Comparison of ENCODE assay signal across 8 mouse cellular contexts in the genomic region with DNA sequence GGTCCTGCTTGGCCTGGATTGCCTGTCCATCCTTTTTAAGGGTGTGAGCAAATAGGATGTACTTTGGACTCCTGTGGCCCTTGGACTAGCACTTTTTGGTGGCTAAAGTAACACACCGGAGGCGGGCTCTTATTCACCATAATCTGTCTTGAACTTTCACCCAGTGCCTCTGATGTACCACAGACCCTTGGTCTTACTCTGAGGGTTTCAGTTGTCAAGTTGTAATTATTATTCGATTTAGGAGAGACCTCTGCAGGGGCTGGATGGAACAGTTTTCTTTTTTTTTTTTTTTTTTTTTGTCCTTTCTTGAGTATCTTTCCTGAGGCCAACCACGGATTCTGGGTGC. TPM values are rescaled to one million over a fixed set of nuclear protein-coding genes. Genes with fewer than 3 reads are reported as not detected.
A peak's percentile ranks its signal among the peaks of the same experiment; 100 is the strongest.
DNase-seq lines count a peak whose midpoint lies in the region; ATAC-seq and TF ChIP-seq lines count a peak whose summit lies in the region.

No protein-coding gene starts in this region.

- 33% methylated on average over 4 of the region's 4 CpGs for WGBS in heart, embryonic 13.5 days
- WGBS in bone marrow, adult 2 months, result 0% methylated on average over 4 of the region's 4 CpGs
- 0% methylated on average over 3 of the region's 4 CpGs for WGBS in macrophage (ENCODE audit: missing documents)

- H3K27me3 ChIP-seq in heart, embryonic 13.5 days (replicated peaks), result no peaks in the 10 kb centered on the region

- intact Hi-C loops in heart, postnatal 10 days (cut with DNase I), result loop anchor here (2.0 to 5.0 kb wide), 2 partner anchors 34 to 69 kb away; a partner anchor contains a TSS

- DNase-seq in heart, postnatal 10 days, result no peak
- DNase-seq in hindlimb bud, embryonic 11.5 days (ENCODE audit: extremely low spot score, low read depth, low spot score), result peak; percentile 20
- DNase-seq in right cerebral cortex, adult 18-20 months, result no peak
- no peak for DNase-seq in urinary bladder, postnatal 36 days (ENCODE audit: low spot score in 2 of 2)
- no peak for DNase-seq in spleen, postnatal 4 days (ENCODE audit: low spot score in 2 of 2)

- peak overlapping the region; percentile 77 for H3K4me2 ChIP-seq in heart, embryonic 13.5 days

- no peak for TF ChIP-seq CTCF in bone marrow, adult 2 months (IDR thresholded peaks at IDR 0.05; ENCODE audit: control insufficient read depth, insufficient read depth, low read length)

- no peak for ATAC-seq in heart, embryonic 13.5 days (ENCODE audit: extremely low read depth, insufficient number of reproducible peaks, low FRiP score, low TSS enrichment)

- H3K4me3 ChIP-seq in heart, embryonic 13.5 days, result peak overlapping the region; percentile 76
- H3K4me3 ChIP-seq in bone marrow, adult 2 months (replicated peaks; ENCODE audit: control insufficient read depth, low read depth, low read length), result peak overlapping the region; percentile 75
- peak overlapping the region; percentile 73 for H3K4me3 ChIP-seq in macrophage (ENCODE audit: inconsistent target)

- H3K27ac ChIP-seq in heart, embryonic 13.5 days (replicated peaks), result peak overlapping the region; percentile 78
- peak overlapping the region; percentile 53 for H3K27ac ChIP-seq in bone marrow, adult 2 months (ENCODE audit: control insufficient read depth, insufficient read depth, low read depth, low read length, poor library complexity)
- peak overlapping the region; percentile 73 for H3K27ac ChIP-seq in macrophage

- H3K9me3 ChIP-seq in heart, embryonic 13.5 days, result no peaks in the 10 kb centered on the region

- no peaks in the 10 kb centered on the region for H3K36me3 ChIP-seq in heart, embryonic 13.5 days
- H3K36me3 ChIP-seq in macrophage (ENCODE audit: inconsistent target), result no peaks in the 10 kb centered on the region

- peaks cover 32% of the 10 kb centered on the region for H3K4me1 ChIP-seq in heart, embryonic 13.5 days
- peaks cover 2% of the 10 kb centered on the region; the same call in 1 of the 2 replicates for H3K4me1 ChIP-seq in bone marrow, adult 2 months (ENCODE audit: control insufficient read depth, insufficient read depth, low read length)

- H3K79me2 ChIP-seq in macrophage (ENCODE audit: inconsistent target), result no peaks in the 10 kb centered on the region; the same call in 1 of the 2 replicates

- TF ChIP-seq POLR2A in bone marrow, adult 2 months (IDR thresholded peaks at IDR 0.05; ENCODE audit: borderline replicate concordance, control insufficient read depth, low read depth, low read length), result no peak

- peak overlapping the region; percentile 90 for H3K9ac ChIP-seq in heart, embryonic 13.5 days

RNA-seq across cellular contexts. Expression of a gene that starts 20.2 kb away (rescaled TPM):
- 30.4 and 31.1 TPM in 2 replicates for polyA plus RNA-seq in heart, embryonic 13.5 days (2015; fragmentation: Nextera tagmentation; extraction: Ambion mirVana)
- total RNA-seq in heart, postnatal 10 days (2021), result 10 to 100 TPM; 57.2 to 65.2 TPM
- 10.3 and 16.7 TPM in 2 replicates for polyA plus RNA-seq in bone marrow, adult 2 months (2011; ENCODE audit: insufficient read depth, insufficient read length, low replicate concordance, missing spikeins)
- 10 to 100 TPM in 17 of 26 experiments, 1 to 10 TPM in 8, under 1 TPM in 1; 0.82 to 54.4 (median 18.3) TPM for total RNA-seq in macrophage (2018; cell fraction: chromatin; rRNA removed)
- 10 to 100 TPM in 25 of 26 experiments, 1 to 10 TPM in 1; 9.4 to 44.3 (median 22.2) TPM for total RNA-seq in macrophage (2018; cell fraction: cytosol; rRNA removed)
- 10 to 100 TPM in 18 of 26 experiments, 1 to 10 TPM in 8; 2.2 to 41.6 (median 17.1) TPM for total RNA-seq in macrophage (2018; cell fraction: nucleus; rRNA removed)
- 10.3 to 15.7 TPM (median 13.9 TPM) in 3 replicates for polyA plus RNA-seq in macrophage (2018)

RNA-seq across cellular contexts. Expression of a gene that starts 32.3 kb away (rescaled TPM):
- 4.1 and 4.9 TPM in 2 replicates for polyA plus RNA-seq in heart, embryonic 13.5 days (2015; fragmentation: Nextera tagmentation; extraction: Ambion mirVana)
- total RNA-seq in heart, postnatal 10 days (2021), result under 1 TPM; 0.55 to 0.98 TPM
- 0.56 and 1.4 TPM in 2 replicates for polyA plus RNA-seq in bone marrow, adult 2 months (2011; ENCODE audit: insufficient read depth, insufficient read length, low replicate concordance, missing spikeins)
- 1 to 10 TPM in 1 of 26 experiments, not detected in 25; 2.3 TPM for total RNA-seq in macrophage (2018; cell fraction: chromatin; rRNA removed)
- total RNA-seq in macrophage (2018; cell fraction: cytosol; rRNA removed), result under 1 TPM in 15 of 26 experiments, not detected in 11; 0.05 to 0.44 (median 0.17) TPM
- under 1 TPM in 1 of 26 experiments, not detected in 25; 0.92 TPM for total RNA-seq in macrophage (2018; cell fraction: nucleus; rRNA removed)
- polyA plus RNA-seq in macrophage (2018), result 0.14 TPM in 1 of 3 replicates, not detected in the others

RNA-seq across cellular contexts. Expression of a gene that starts 34.2 kb away (rescaled TPM):
- polyA plus RNA-seq in heart, embryonic 13.5 days (2015; fragmentation: Nextera tagmentation; extraction: Ambion mirVana), result 47.4 and 47.7 TPM in 2 replicates
- 10 to 100 TPM; 62.7 to 66.3 TPM for total RNA-seq in heart, postnatal 10 days (2021)
- 12.3 and 22.8 TPM in 2 replicates for polyA plus RNA-seq in bone marrow, adult 2 months (2011; ENCODE audit: insufficient read depth, insufficient read length, low replicate concordance, missing spikeins)
- total RNA-seq in macrophage (2018; cell fraction: chromatin; rRNA removed), result 10 to 100 TPM; 29.2 to 81.4 (median 54.8) TPM
- total RNA-seq in macrophage (2018; cell fraction: cytosol; rRNA removed), result 10 to 100 TPM; 18.2 to 27.6 (median 22.6) TPM
- 10 to 100 TPM; 20.3 to 52.7 (median 31.9) TPM for total RNA-seq in macrophage (2018; cell fraction: nucleus; rRNA removed)
- polyA plus RNA-seq in macrophage (2018), result 17.0 to 28.3 TPM (median 19.3 TPM) in 3 replicates

RNA-seq across cellular contexts. Expression of a gene that starts 36.6 kb away (rescaled TPM):
- not detected in 2 replicates for polyA plus RNA-seq in heart, embryonic 13.5 days (2015; fragmentation: Nextera tagmentation; extraction: Ambion mirVana)
- total RNA-seq in heart, postnatal 10 days (2021), result not detected
- polyA plus RNA-seq in bone marrow, adult 2 months (2011; ENCODE audit: insufficient read depth, insufficient read length, low replicate concordance, missing spikeins), result 0.36 and 0.70 TPM in 2 replicates
- total RNA-seq in macrophage (2018; cell fraction: chromatin; rRNA removed), result not detected
- total RNA-seq in macrophage (2018; cell fraction: cytosol; rRNA removed), result not detected
- under 1 TPM in 3 of 26 experiments, not detected in 23; 0.18 to 0.65 (median 0.29) TPM for total RNA-seq in macrophage (2018; cell fraction: nucleus; rRNA removed)
- polyA plus RNA-seq in macrophage (2018), result not detected in 3 replicates
